Mouse (Mus musculus) stomach, embryonic 14.5 days (tissue): ENCODE results near the gene Sertad2. TPM values are rescaled to one million over a fixed set of nuclear protein-coding genes. Genes with fewer than 3 reads are reported as not detected.

Experiments used
- ATAC-seq: fragments of 200-750 bp; cut with Nextera tagmentation; 2 replicates; pipeline ENCODE4 v1.8.0; 2017; ENCODE audit warnings: low read depth, moderate TSS enrichment; ENCODE audit not compliant: insufficient number of reproducible peaks, insufficient read depth, low FRiP score
- H3K27ac ChIP-seq: fragments of 300-500 bp; sonication (generic); 2 replicates; pipeline ENCODE4 v1.5.1; 2014; ENCODE audit warnings: mild to moderate bottlenecking, low read length, moderate library complexity, mixed read lengths
- H3K27me3 ChIP-seq: fragments of 300-500 bp; sonication (generic); 2 replicates; pipeline ENCODE4 v1.6.1; 2014; ENCODE audit warnings: low read length, control low read depth, mixed read lengths; ENCODE audit not compliant: control insufficient read depth, insufficient read depth
- H3K36me3 ChIP-seq: fragments of 300-500 bp; sonication (generic); 2 replicates; pipeline ENCODE4 v1.6.1; 2014; ENCODE audit warnings: mild to moderate bottlenecking, control low read depth, low read length, moderate library complexity, mixed read lengths; ENCODE audit not compliant: control insufficient read depth, insufficient read depth
- H3K4me1 ChIP-seq: fragments of 300-500 bp; sonication (generic); 2 replicates; pipeline ENCODE4 v1.6.1; 2014; ENCODE audit warnings: low read length, control low read depth, mixed read lengths; ENCODE audit not compliant: control insufficient read depth, insufficient read depth
- H3K4me2 ChIP-seq: fragments of 300-500 bp; sonication (generic); replicated peaks from 2 replicates; pipeline ENCODE4 v1.6.1; 2014; ENCODE audit warnings: low read depth, low read length, control low read depth
- H3K4me3 ChIP-seq: fragments of 300-500 bp; sonication (generic); 2 replicates; pipeline ENCODE4 v1.5.1; 2014; ENCODE audit warnings: low read depth, low read length, control low read depth
- H3K9ac ChIP-seq: fragments of 300-500 bp; sonication (generic); replicated peaks from 2 replicates; pipeline ENCODE4 v1.6.1; 2014; ENCODE audit warnings: low read depth, mild to moderate bottlenecking, control low read depth, low read length, moderate library complexity, mixed read lengths
- H3K9me3 ChIP-seq: fragments of 300-500 bp; sonication (generic); 2 replicates; pipeline ENCODE4 v1.6.1; 2016; ENCODE audit warnings: low read depth, low read length, control low read depth; ENCODE audit not compliant: control insufficient read depth
- WGBS: fragments of 180-500 bp; shearing (Covaris S2); extraction: QIAGEN DNeasy Blood & Tissue Kit; methylation state at CpG from one replicate; pipeline ENCODE4 v1.1.7; 2014; 5-methylcytosine and 5-hydroxymethylcytosine counted together
- polyA plus RNA-seq: library from polyadenylated mRNA; unstranded; fragments of >200 nt; fragmentation: Nextera tagmentation; extraction: Ambion mirVana; gene quantifications from 2 replicates; pipeline ENCODE4 v1.2.1, GENCODE M21; 2014

Gene Sertad2
- polyA plus RNA-seq, 1 experiment from 2014 or later = 32.6 TPM

DNA sequence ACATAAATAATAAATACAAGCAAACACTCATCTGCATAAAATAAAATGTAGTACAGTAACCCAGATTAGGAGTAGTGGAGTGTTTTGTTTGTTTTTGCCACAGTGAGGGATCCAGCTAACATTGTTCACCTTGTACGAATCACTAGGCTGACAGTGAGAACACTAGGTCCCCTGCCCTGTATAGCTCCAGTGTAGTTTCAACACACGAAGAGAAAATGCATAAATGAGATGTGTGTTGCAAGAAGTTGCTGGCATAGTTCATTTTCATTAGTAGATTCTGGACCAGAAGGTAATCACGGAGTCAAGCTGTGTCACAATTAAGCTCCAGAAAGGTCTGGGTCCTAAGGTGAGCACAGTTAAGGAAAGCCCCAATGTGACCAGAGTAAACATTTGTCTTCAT lies 1.8 kb upstream of the Sertad2 start:
- Histone ChIP-seq H3K9ac (no peak overlapping the region), H3K36me3 (no peaks in the 10 kb centered on the region), H3K4me3 (no peak overlapping the region), H3K27ac (no peak overlapping the region), H3K9me3 (no peaks in the 10 kb centered on the region), H3K4me1 (0 out of 2 replicates have a peak, but pooled peaks cover 5% of the 10 kb centered on the region), H3K27me3 (no peaks in the 10 kb centered on the region), H3K4me2 (0 out of 2 replicates have a peak overlapping the region, but pooled peaks have one; percentile 75)
- 73% methylated on average over 3 of the region's 3 CpGs for WGBS
- ATAC-seq = no peak

DNA sequence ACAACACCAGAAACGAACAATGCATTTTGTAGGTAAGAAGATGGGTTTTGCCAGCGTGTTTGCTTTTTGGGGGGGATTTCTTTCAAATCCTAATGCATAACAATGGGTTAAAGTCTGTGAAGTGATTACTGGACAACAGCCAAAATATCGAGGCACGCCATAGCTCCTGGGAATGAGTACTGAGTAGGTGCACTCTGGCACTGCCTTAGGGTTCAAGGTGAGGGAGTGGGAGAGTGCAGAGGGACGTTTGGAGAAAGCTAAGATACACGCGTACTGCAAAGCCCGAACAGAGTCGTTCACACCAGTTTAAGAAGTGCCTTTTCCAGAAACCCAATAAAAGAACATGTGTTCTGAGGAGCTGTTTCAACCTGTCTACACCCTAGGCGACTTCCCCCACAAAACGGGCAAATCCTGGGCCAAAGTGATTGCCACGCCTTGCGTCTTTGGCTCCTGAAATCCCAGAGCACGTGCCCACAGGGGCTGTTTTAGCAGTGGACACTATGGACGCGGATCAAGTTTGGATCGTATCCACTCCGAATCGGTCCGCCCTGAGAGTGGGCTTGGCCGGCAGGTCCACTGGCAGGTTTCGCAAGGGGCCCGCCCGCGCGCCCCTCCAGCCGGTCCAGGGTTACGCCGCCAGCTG lies 937 bp upstream of the Sertad2 start:
- H3K4me1 ChIP-seq = 0 out of 2 replicates have a peak, but pooled peaks cover 5% of the 10 kb centered on the region
- peak overlapping the region; percentile 75 for H3K4me2 ChIP-seq
- no peaks in the 10 kb centered on the region for H3K9me3 ChIP-seq
- no peaks in the 10 kb centered on the region for H3K36me3 ChIP-seq
- no peak for ATAC-seq
- H3K4me3 ChIP-seq = peak overlapping the region; percentile 78
- peak overlapping the region; percentile 32 for H3K9ac ChIP-seq
- WGBS = under 1% methylated on average over 28 of the region's 29 CpGs
- H3K27ac ChIP-seq = peak overlapping the region; percentile 56; the same call in 1 of the 2 replicates
- H3K27me3 ChIP-seq = no peaks in the 10 kb centered on the region

DNA sequence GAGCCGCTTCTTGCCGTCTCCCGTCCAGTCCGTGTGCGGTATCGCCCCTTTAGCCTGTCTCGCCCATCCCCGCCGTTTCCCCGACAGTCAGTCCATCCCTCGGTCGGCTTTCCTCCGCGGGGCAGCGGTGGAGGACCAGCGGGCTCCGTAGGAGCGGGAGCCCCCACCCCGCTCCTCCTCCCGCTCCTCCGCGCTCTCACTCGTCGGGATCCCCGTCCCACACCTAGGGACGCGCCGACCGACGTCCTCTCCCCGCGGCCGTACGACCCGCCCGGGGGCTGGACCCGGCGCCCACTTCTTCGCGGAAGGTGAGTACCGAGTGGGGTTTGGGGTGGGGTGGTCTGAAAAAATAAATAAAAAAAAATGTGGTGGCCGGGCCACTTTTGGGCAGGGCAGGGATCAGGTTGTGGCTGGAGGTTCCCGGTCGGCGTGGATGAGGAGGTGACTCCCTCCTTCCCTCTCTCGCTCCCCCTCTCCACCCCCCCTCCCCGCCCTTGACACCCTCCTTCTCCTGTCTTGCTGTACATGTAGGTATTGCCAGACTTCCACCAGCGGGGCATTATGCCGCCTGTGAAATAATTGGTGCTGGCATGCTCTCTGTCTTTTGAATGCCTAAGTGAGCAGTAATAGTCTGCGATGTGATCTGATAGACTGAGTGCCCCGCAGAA lies 534 bp downstream of the Sertad2 start:
- no peak for ATAC-seq
- H3K9ac ChIP-seq = peak overlapping the region; percentile 61
- H3K9me3 ChIP-seq = no peaks in the 10 kb centered on the region
- peak overlapping the region; percentile 76 for H3K4me2 ChIP-seq
- WGBS = under 1% methylated on average over 49 of the region's 51 CpGs
- peak overlapping the region; percentile 78 for H3K4me3 ChIP-seq
- 0 out of 2 replicates have a peak, but pooled peaks cover 5% of the 10 kb centered on the region for H3K4me1 ChIP-seq
- H3K36me3 ChIP-seq = no peaks in the 10 kb centered on the region
- H3K27me3 ChIP-seq = no peaks in the 10 kb centered on the region
- H3K27ac ChIP-seq = peak overlapping the region; percentile 89

DNA sequence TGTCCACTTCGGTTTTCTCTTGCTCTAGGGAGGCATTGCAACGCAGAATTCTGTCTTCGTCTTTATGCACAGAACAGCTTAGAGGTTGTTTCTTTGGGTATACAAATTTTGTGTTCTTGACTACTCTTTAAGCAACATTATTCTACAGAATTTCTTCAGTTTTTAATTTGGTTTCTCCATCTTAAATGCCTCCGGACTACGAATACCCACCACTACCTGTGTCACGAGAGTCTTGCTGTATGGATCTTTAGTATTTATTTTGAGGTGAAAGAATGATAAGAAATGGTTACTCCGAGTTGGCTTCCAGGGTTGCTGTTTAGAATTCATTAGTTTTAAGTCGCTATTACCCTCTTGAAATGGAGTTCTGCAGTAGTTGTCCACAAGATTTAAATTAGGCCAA lies 1.3 kb downstream of the Sertad2 start:
- no peak overlapping the region for H3K9ac ChIP-seq
- H3K9me3 ChIP-seq = no peaks in the 10 kb centered on the region
- H3K4me3 ChIP-seq = peak overlapping the region; percentile 78
- H3K4me2 ChIP-seq = peak overlapping the region; percentile 76
- H3K4me1 ChIP-seq = 0 out of 2 replicates have a peak, but pooled peaks cover 5% of the 10 kb centered on the region
- no peak for ATAC-seq
- no peaks in the 10 kb centered on the region for H3K36me3 ChIP-seq
- no peaks in the 10 kb centered on the region for H3K27me3 ChIP-seq
- WGBS = 52% methylated on average over 8 of the region's 8 CpGs
- H3K27ac ChIP-seq = no peak overlapping the region

DNA sequence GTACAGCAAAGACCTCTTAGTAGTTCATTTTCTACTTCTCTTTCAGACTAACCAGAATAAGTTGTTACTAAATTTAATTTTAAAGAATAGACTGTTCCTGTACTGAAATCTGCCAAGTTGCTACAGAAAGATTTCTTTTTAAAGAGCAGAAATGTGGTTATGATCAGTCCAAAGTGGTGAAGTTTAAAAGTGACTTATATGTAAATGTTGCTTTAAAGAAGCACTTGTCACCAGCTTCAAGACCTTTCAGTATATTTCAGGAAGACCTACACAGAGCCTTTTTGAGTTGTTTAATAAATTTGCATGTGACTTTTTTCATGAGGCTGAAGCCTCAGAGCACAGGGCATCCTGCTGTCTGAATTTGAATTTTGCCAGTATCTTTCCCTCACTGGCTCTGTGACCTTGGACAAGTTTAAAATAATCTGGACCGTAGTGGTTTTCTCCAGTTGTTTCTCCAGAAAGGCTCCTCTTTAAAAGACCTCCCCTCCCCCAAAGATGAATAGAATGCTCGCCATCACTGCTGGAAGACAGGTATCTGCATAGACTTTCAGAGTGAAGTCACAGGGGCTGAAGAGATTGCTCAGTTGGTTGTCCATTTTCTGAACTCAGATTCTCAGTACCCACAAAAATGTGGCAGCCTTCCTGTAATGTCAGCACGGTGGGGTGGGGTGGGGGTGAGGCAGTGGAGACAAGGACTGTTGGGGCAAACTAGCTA lies 1.9 kb downstream of the Sertad2 start:
- no peaks in the 10 kb centered on the region for H3K9me3 ChIP-seq
- no peak overlapping the region for H3K4me2 ChIP-seq
- H3K27me3 ChIP-seq = no peaks in the 10 kb centered on the region
- H3K27ac ChIP-seq = no peak overlapping the region
- WGBS = 61% methylated on average over 3 of the region's 3 CpGs
- H3K9ac ChIP-seq = no peak overlapping the region
- no peaks in the 10 kb centered on the region for H3K36me3 ChIP-seq
- no peak for ATAC-seq
- 0 out of 2 replicates have a peak, but pooled peaks cover 5% of the 10 kb centered on the region for H3K4me1 ChIP-seq
- no peak overlapping the region for H3K4me3 ChIP-seq

DNA sequence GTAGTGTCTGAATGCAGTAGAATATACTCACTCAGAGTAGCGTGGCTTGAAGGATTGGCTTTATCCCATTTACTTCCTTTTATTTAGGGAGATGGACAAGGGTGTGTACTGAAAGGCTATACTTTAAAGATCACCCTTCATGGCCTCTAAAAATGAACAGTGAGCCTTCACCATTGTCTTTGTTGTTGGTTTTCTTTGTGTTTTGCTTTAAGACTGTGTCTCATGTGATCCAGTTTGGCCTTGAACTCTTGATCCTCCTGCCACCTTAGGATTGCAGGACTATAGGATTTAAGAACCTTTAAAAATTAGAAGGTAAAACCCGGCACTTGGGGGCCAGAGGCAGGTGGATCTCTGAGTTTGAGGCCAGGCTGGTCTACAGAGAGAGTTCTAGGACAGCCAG lies 6.4 kb downstream of the Sertad2 start:
- Histone ChIP-seq H3K4me2 (no peak overlapping the region), H3K27me3 (no peaks in the 10 kb centered on the region), H3K9me3 (no peaks in the 10 kb centered on the region), H3K36me3 (no peaks in the 10 kb centered on the region), H3K9ac (no peak overlapping the region), H3K4me1 (no peaks in the 10 kb centered on the region), H3K27ac (no peak overlapping the region), H3K4me3 (no peak overlapping the region)
- WGBS = 79% methylated on average over 2 of the region's 2 CpGs
- ATAC-seq = no peak

DNA sequence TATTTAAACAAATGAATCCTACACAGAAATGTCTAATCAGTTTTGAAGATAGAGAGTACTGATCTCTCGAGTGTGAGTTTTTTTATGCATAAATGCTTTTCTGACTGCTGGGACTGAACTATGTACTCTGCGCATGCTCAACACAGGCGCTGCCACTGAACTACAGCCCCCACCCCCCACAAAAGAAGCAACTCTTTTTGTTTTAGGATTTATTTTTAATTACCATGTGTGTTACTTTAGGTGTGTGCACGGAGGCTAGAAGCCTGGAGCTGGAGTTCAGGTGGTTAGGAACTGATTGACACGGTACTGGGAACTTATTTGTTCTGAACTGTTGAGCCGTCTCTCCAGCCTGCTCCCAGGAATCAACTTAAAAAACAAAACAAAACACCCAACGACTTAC lies 7.1 kb downstream of the Sertad2 start:
- Histone ChIP-seq H3K27me3 (no peaks in the 10 kb centered on the region), H3K9me3 (no peaks in the 10 kb centered on the region), H3K27ac (no peak overlapping the region), H3K9ac (no peak overlapping the region), H3K4me1 (no peaks in the 10 kb centered on the region), H3K36me3 (no peaks in the 10 kb centered on the region), H3K4me3 (no peak overlapping the region), H3K4me2 (no peak overlapping the region)
- no peak for ATAC-seq
- 70% methylated on average over 7 of the region's 7 CpGs for WGBS

DNA sequence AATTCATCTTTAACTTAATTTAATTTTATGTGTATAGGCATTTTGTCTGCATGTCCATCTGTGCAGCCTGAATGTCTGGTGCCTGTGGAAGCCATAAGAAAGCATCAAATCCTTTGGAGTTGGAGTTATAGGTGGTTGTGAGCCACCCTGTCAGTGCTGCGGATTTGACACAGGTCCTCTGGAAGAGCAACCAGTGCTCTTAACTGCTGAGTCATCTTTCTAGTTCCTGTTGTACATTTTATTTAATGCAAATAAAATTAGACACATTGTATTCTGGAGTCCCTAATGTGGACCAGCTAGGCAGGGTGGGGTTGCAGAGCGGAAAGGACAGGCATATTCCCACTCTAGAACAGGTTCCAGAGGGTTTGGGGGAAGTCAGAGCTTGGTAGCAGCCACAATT lies 9.0 kb downstream of the Sertad2 start:
- no peaks in the 10 kb centered on the region for H3K27me3 ChIP-seq
- no peak for ATAC-seq
- no peak overlapping the region for H3K9ac ChIP-seq
- H3K36me3 ChIP-seq = no peaks in the 10 kb centered on the region
- WGBS = 89% methylated on average over 2 of the region's 2 CpGs
- no peak overlapping the region for H3K27ac ChIP-seq
- H3K9me3 ChIP-seq = no peaks in the 10 kb centered on the region
- H3K4me2 ChIP-seq = no peak overlapping the region
- no peak overlapping the region for H3K4me3 ChIP-seq
- H3K4me1 ChIP-seq = no peaks in the 10 kb centered on the region
